Mouse (Mus musculus) left cerebral cortex, postnatal 4 days (tissue): ENCODE measurements around the gene Ech1. TPM values are rescaled to one million over a fixed set of nuclear protein-coding genes. Genes with fewer than 3 reads are reported as not detected.

Experiments used
- DNase-seq: peaks from one replicate; pipeline ENCODE4 v3.0.0-alpha.2; 2022
- intact Hi-C: fragments of 180-260 bp; cut with DNase I; formaldehyde crosslinking; loops from one replicate; pipeline ENCODE4 v1.15.1; 2025
- total RNA-seq, 2 experiments: library from RNA; stranded (reverse); gene quantifications; 2 replicates each; pipeline ENCODE4 v1.2.3; 2021

The Ech1 gene
- total RNA-seq, 2 experiments from 2014 or later, result 45.3 to 45.9 TPM

DNA sequence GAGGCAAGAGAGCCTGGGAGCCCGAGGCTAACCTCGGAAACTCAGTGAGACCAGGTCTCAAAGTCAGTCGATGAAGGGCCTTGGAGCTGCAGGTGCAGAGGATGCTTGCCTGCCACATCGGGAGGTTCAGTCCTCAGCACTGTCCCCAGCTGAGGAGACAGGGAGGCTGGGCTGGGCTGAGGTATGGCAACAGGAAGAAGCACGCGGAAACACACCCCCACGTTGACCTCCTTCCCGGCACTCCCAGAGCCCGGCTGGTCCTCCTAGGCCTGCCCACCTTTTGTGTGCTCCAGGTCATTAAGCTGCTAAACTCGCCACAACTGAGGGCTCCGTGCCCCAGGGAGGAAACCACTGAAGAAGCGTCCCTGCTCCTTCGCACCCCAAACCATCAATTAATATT is 56.2 kb downstream of the Ech1 start, which contains the start of gene Capn12:
TSS of gene Capn12 (plus strand) at position 224 of the 400 bp plus-strand sequence.
- intact Hi-C loops, result loop anchor here (10.0 kb wide), 1 partner anchor 46 kb away; the partner anchor contains the start of gene Lgals4
- DNase-seq, result no peak

Other genes with a start within 250 kb of the Ech1 start
- 10 to 100 TPM; 67.9 to 70.0 TPM for gene Samd4b, start 227.1 kb upstream of the Ech1 start, total RNA-seq
- gene Pak4, start 227.0 kb upstream of the Ech1 start, total RNA-seq, result 10 to 100 TPM; 11.6 to 11.9 TPM
- under 1 TPM; 0.18 to 0.89 TPM for gene Acp7, start 193.9 kb upstream of the Ech1 start, total RNA-seq
- gene Fbxo27, start 132.4 kb upstream of the Ech1 start, total RNA-seq, result 10 to 100 TPM; 20.1 to 22.8 TPM
- gene Fbxo17, start 108.4 kb upstream of the Ech1 start, total RNA-seq, result 1 to 10 TPM; 2.9 to 3.7 TPM
- 10 to 100 TPM; 41.1 to 41.6 TPM for gene Mrps12, start 83.4 kb upstream of the Ech1 start, total RNA-seq
- gene Sars2, start 83.2 kb upstream of the Ech1 start, total RNA-seq, result 10 to 100 TPM; 11.9 to 13.3 TPM
- under 1 TPM in 1 of 2 experiments, not detected in 1; 0.68 TPM for gene Ccer2, start 69.0 kb upstream of the Ech1 start, total RNA-seq
- gene Sirt2, start 58.5 kb upstream of the Ech1 start, total RNA-seq, result 10 to 100 TPM; 91.5 to 99.9 TPM
- gene Nfkbib, start 57.7 kb upstream of the Ech1 start, total RNA-seq, result 10 to 100 TPM; 35.3 to 35.6 TPM
- 1 to 10 TPM; 1.5 to 1.6 TPM for gene Rinl, start 36.2 kb upstream of the Ech1 start, total RNA-seq
- 100 to 1,000 TPM; 572 to 576 TPM for gene Hnrnpl, start 16.7 kb upstream of the Ech1 start, total RNA-seq
- gene Lgals4, start 8.6 kb downstream of the Ech1 start, total RNA-seq, result 1 to 10 TPM; 3.6 to 4.6 TPM
- 1 to 10 TPM; 2.3 to 3.7 TPM for gene Lgals7, start 38.6 kb downstream of the Ech1 start, total RNA-seq
- gene Capn12, start 56.2 kb downstream of the Ech1 start, total RNA-seq, result under 1 TPM; 0.18 to 0.52 TPM
- 100 to 1,000 TPM; 129 to 134 TPM for gene Actn4, start 137.1 kb downstream of the Ech1 start, total RNA-seq
- 100 to 1,000 TPM; 212 to 213 TPM for gene Eif3k, start 156.6 kb downstream of the Ech1 start, total RNA-seq
- gene Map4k1, start 156.8 kb downstream of the Ech1 start, total RNA-seq, result 10 to 100 TPM; 12.9 to 14.7 TPM